ENCODE assay signal across 9 mouse cellular contexts in genomic region chr10:125845014-125845514, GRCm38 (mm10).
DNase-seq lines count a peak whose midpoint lies in the region; ATAC-seq and TF ChIP-seq lines count a peak whose summit lies in the region.
"Had no signal": no experiment of that assay in that cellular context is flagged by ENCODE, and none has a peak within 500 bp of the region (broad histone marks: within the 10 kb centered on the region; RNA-seq: fewer than 3 reads in every experiment).

No protein-coding gene starts in this region.

- H3K9ac ChIP-seq in intestine, embryonic 14.5 days (ENCODE audit: low read length): no peak overlapping the region
- H3K9ac ChIP-seq in midbrain, embryonic 16.5 days (ENCODE audit: low read depth, low read length): peak overlapping the region; percentile 35

- no peaks in the 10 kb centered on the region for H3K36me3 ChIP-seq in intestine, embryonic 14.5 days (ENCODE audit: control insufficient read depth, insufficient read depth, low read length)
- H3K36me3 ChIP-seq in midbrain, embryonic 16.5 days (ENCODE audit: control insufficient read depth, insufficient read depth, low read length): no peaks in the 10 kb centered on the region

- no peak overlapping the region for H3K27ac ChIP-seq in gastrocnemius, adult 2 months
- H3K27ac ChIP-seq in intestine, embryonic 14.5 days (ENCODE audit: low read depth): peak overlapping the region; percentile 38; the same call in 1 of the 2 replicates
- H3K27ac ChIP-seq in midbrain, embryonic 16.5 days (ENCODE audit: low read length): no peak overlapping the region
- H3K27ac ChIP-seq: layer of hippocampus, adult 2 months had no signal

- no peaks in the 10 kb centered on the region for H3K27me3 ChIP-seq in intestine, embryonic 14.5 days (replicated peaks; ENCODE audit: control insufficient read depth, insufficient read depth, low read length)
- H3K27me3 ChIP-seq in midbrain, embryonic 16.5 days (ENCODE audit: control insufficient read depth, insufficient read depth, low read depth, low read length): no peaks in the 10 kb centered on the region

- peaks cover 7% of the 10 kb centered on the region; the same call in 1 of the 2 replicates for H3K4me1 ChIP-seq in intestine, embryonic 14.5 days (replicated peaks; ENCODE audit: control insufficient read depth, insufficient read depth, low read length)
- peaks cover 7% of the 10 kb centered on the region; the same call in 1 of the 2 replicates for H3K4me1 ChIP-seq in midbrain, embryonic 16.5 days (ENCODE audit: control insufficient read depth, insufficient read depth, low read length)

- no peak for DNase-seq in gastrocnemius, adult 2 months
- no peak for DNase-seq in gastrocnemius, postnatal 14 days
- DNase-seq in embryo, embryonic 9.5 days (ENCODE audit: extremely low spot score): peak; percentile 75
- DNase-seq in intestine, embryonic 14.5 days (ENCODE audit: low spot score): peak; percentile 66
- no peak for DNase-seq in right cerebral cortex, postnatal 4 days
- DNase-seq in cerebellum, adult 9-10 months: no peak
- DNase-seq in ovary, postnatal 14 days (ENCODE audit: low spot score): no peak

- no peaks in the 10 kb centered on the region for H3K9me3 ChIP-seq in intestine, embryonic 14.5 days (ENCODE audit: control insufficient read depth, low read length)
- H3K9me3 ChIP-seq in midbrain, embryonic 16.5 days (replicated peaks; ENCODE audit: control insufficient read depth, low read length, poor library complexity, severe bottlenecking): no peaks in the 10 kb centered on the region

- H3K4me2 ChIP-seq in intestine, embryonic 14.5 days (ENCODE audit: low read length): peak overlapping the region; percentile 47
- peak overlapping the region; percentile 48 for H3K4me2 ChIP-seq in midbrain, embryonic 16.5 days (ENCODE audit: low read length)

- H3K4me3 ChIP-seq in gastrocnemius, adult 2 months: 0 out of 2 replicates have a peak overlapping the region, but pooled peaks have one; percentile 2
- H3K4me3 ChIP-seq in intestine, embryonic 14.5 days (ENCODE audit: low read depth, low read length): peak overlapping the region; percentile 18
- peak overlapping the region; percentile 27 for H3K4me3 ChIP-seq in midbrain, embryonic 16.5 days (ENCODE audit: low read depth, low read length)
- H3K4me3 ChIP-seq: layer of hippocampus, adult 2 months had no signal

- no peak for TF ChIP-seq CTCF in gastrocnemius, adult 2 months (IDR thresholded peaks at IDR 0.05)

- intact Hi-C loops in gastrocnemius, adult 2 months (cut with DNase I): no loop called here
- intact Hi-C loops in gastrocnemius, postnatal 14 days (cut with DNase I; ENCODE audit: low total_unique reads): no loop called here

- peak; percentile 60 for ATAC-seq in intestine, embryonic 14.5 days (replicated peaks; ENCODE audit: low FRiP score, low TSS enrichment, low read depth)
- ATAC-seq in midbrain, embryonic 16.5 days: no peak

- 4% methylated on average over 19 of the region's 19 CpGs for WGBS in intestine, embryonic 14.5 days
- 16% methylated on average over 19 of the region's 19 CpGs for WGBS in midbrain, embryonic 16.5 days

Comparison
In these comparisons a context has a peak if more than half of its experiments do, and no peak if none do; other contexts are left out.
1. DNase-seq: peak in embryo, embryonic 9.5 days (single experiment) and intestine, embryonic 14.5 days (single experiment); none in gastrocnemius, adult 2 months (single experiment), gastrocnemius, postnatal 14 days (single experiment), right cerebral cortex, postnatal 4 days (single experiment), cerebellum, adult 9-10 months (single experiment) and ovary, postnatal 14 days (single experiment).
2. Peak in every context shown above with its lines, with median percentiles within 50 percentile points of each other: H3K4me3 ChIP-seq.